Mouse (Mus musculus): ENCODE results near the gene B4galnt3.

B4galnt3 gene

GRCm38 (mm10) chr6:120222669-120223068 is 71.7 kb downstream of the B4galnt3 start:
- peak; percentile 17 to 35 for DNase-seq (ENCODE audit: low spot score in 2 of 2)

DNA sequence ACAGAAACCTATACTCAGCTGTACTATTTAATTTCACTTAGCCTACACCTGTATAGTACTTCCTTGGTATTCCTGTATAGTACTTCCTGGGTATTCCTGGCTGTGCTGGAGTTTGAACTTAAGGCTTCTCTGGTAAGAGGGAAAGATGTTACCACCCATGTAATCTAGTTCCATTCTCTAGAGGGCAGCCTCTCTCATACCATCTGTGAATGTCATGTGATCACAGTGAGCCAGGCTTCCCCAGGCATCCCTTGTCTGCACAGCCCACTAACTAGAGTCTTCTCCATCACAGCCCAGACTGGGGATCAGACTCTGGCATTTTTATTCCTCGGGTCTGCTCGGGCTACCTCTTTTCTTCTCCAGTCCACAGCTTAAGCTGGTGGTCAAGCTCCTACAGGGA is 75.1 kb downstream of the B4galnt3 start:
- no peak for DNase-seq (ENCODE audit: low spot score in 2 of 2)

- DNase-seq (ENCODE audit: low spot score in 2 of 2), result no peak
Observed at GRCm38 (mm10) chr6:120216702-120217101, 77.7 kb downstream of the B4galnt3 start.

GRCm38 (mm10) chr6:120211536-120211935 is 82.8 kb downstream of the B4galnt3 start:
- no peak for DNase-seq (ENCODE audit: low spot score in 2 of 2)

DNA sequence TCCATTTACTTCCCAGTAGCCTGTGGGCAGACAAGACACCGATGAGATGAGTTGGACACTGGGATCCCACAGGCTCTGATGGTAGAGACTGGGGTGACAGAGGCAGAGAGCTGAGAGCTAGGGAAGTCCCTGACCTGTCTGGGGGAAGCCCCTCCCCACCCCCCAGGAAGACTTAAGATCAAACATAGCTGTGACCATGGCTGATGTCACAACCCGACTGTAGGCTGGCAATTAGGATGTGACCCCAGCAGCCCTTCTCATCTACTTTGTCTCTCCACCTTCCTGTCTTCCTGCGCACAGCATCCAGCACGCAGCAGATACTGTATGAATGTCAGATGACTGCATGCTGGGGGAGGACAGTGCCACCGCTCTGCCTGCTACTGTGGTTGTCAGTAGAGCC is 87.8 kb downstream of the B4galnt3 start:
- no peak for DNase-seq (ENCODE audit: low spot score in 2 of 2)

GRCm38 (mm10) chr6:120202406-120202805 is 92.0 kb downstream of the B4galnt3 start:
- no peak for DNase-seq (ENCODE audit: low spot score in 2 of 2)

- no peak for DNase-seq (ENCODE audit: low spot score in 2 of 2)
Observed at GRCm38 (mm10) chr6:120201956-120202355, 92.4 kb downstream of the B4galnt3 start.

DNA sequence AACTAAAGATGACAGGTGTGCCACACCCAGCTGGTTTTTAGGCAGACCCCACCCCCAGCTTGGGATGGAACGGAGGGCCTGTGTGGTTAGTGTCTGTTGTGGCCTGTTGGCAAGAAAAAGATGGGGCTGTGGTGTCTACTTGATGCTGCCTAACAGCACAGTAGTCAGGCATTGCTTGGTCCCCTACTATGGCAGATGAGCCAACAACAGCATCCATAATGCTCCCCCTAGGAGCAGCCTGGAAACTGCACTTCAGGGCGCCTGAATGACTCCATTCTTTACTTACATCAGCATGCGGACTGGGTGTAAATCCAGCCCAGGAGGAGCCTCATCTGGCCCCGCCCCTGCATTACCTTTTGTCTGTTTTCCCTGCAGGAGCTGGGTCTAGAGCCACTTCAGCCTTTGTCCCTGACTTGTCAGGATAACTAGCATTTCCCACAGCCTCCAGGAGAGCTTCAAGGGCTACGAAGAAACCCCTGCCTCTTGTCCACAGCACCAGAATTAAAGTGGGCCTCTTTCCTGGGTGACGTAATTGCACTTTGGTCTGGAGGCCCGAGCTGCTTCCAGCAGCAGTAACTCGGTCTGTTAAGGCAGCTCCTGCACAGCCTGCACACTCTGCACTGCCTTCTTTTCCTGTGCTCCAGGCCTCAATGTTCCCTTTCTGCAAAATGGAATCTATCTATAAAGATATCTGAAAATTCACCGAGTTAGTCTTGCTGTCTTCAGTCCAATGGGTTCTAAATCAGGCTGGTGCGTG is 94.5 kb downstream of the B4galnt3 start:
- no peak for DNase-seq (ENCODE audit: low spot score in 2 of 2)

DNA sequence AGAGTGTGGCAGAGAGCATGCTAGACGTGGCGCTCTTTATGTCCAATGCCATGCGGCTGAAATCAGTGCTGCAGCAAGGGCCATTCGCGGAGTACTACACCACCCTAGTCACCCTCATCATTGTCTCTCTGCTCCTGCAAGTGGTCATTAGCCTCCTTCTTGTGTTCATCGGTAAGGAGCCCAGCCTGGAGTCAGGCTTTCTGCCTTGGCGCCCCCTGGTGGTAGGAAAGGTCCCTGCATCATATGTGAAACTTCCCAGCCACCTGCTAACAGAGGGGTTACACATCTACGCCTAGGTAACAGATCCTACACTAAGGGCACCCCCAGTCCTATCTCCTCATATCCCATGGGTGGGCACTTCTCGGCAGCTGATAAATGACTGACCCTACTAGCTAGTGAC is 96.4 kb downstream of the B4galnt3 start:
- DNase-seq (ENCODE audit: low spot score in 2 of 2), result peak in 1 of 2 experiments; percentile 69

GRCm38 (mm10) chr6:120196837-120197236 is 97.5 kb downstream of the B4galnt3 start:
- no peak for DNase-seq (ENCODE audit: low spot score in 2 of 2)

- DNase-seq (ENCODE audit: low spot score in 2 of 2), result peak; percentile 49 to 75
Observed at GRCm38 (mm10) chr6:120194963-120195362, 99.4 kb downstream of the B4galnt3 start.

DNA sequence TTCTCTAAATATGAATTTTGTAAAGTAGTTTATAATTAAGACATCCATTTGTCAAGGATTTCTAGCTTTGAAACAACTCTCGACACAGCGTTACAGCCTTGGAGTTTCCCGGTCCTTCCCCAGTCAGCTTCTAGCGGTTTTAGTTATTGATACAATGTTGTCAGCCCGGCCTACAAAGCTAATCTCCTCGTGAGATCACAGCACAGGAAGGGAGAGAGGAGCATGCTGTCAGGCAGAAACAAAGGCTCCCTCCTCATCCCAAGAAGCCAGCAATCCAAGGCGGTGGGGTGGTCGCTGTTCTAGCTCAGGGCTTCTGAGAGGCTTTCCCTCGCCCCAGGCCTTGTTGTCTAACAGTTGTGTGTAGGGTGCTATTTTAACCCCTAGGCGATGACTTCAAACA is 100.1 kb downstream of the B4galnt3 start:
- DNase-seq (ENCODE audit: low spot score in 2 of 2), result no peak

DNA sequence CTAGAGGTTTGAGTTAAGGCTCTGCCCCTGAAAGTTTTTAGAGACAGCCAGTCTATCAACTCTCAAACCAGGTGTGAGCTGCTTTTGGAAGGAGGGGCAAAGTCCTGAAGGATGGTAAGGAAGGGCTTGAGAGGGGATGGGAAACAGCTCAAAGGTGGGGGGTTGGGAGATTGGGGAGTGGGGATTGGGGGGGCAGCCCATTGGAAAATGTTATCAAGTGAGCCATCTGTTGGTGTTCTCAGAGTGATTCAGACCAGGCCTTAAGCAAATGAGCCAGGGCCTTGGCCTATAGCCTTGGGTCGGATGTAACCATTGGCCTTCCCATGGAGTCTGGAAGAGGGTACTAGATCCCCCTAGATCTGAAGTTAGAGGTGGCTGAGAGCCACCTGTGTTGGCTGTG is 100.6 kb downstream of the B4galnt3 start:
- DNase-seq (ENCODE audit: low spot score in 2 of 2), result no peak

DNA sequence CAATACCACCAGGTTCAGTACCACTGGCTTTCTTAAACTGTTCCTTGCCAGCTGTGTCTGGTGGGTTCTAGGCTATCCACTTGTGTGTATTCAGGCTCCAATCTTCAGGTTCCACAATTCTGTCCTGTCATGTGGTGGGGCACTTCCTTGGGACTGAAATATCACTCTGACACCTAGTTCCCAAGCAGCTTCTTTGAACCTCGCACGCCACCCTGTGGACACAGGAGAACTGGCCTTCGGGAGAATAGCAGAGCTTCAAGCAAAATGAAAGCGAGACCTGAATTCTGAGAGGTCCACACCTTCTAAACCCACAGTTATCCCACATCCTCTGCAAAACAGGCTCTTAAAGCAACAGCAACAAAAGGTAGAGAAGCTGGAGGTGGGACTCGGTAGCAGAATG is 101.2 kb downstream of the B4galnt3 start:
- DNase-seq (ENCODE audit: low spot score in 2 of 2), result peak; percentile 63 to 66

DNA sequence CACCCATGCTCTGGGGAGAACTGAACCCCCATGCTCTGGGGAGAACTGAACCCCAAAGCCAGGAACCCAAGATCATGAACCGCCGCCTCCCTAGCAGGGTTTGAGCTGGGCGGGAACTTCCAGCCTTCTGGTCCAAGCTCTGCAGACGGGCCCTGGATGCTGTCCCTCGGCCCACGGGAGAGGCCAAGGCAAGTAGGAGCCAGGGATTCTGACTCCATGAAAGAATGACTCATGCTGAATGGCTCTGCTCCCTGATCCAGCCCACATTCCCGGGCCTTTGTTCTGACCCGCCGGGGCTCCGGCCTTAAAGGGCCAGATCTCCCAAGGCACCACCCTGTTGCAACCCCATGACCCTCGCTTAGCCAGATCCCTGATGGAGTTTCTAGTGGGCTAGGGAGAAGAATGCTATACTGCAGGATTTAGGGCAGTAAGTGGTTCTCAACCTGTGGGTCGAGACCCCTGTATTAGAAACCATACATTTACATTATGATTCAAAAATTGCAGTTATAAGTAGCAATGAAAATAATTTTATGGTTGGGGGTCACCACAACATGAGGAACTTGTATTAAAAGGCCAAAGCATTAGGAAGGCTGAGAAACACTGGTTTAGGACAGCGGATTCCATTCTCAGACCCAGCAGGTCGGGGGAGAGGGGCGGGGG is 102.0 kb downstream of the B4galnt3 start:
- peak; percentile 29 to 82 for DNase-seq (ENCODE audit: low spot score in 2 of 2)

DNA sequence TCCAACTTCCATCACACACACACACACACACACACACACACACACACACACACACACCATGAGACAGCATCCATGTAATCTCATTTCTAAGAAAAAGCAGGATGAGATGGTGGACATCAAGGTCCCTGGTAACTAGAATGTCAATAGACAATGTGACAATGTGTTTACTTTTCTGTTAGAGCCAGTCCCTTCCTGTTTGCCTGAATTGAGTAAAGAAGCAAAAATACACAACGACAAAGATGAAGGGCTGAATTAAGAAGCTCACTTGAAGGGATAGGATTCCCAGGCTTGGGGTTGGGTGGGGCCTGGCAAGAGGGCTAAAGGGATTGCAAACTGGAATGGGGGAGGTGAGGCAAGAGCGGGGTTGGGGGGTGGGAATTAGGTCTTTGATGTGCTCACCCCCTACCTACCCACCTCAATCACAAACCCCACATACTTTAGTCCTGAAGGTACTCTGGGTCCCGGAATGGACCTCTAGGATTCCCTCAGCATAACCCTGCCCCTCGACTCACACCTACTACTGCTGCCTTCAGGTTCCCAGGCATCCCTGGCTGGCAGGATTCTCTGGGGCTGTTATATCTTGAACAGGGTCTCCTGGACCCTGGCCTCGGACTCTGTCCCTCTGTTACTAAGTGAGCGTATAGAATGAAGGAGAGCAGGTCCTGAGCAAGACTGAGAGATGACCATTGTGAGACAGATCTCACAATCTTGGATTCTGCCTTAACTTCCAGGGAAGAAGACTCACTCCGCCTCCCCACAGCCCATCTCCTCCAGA is 102.8 kb downstream of the B4galnt3 start:
- no peak for DNase-seq (ENCODE audit: low spot score in 2 of 2)

DNA sequence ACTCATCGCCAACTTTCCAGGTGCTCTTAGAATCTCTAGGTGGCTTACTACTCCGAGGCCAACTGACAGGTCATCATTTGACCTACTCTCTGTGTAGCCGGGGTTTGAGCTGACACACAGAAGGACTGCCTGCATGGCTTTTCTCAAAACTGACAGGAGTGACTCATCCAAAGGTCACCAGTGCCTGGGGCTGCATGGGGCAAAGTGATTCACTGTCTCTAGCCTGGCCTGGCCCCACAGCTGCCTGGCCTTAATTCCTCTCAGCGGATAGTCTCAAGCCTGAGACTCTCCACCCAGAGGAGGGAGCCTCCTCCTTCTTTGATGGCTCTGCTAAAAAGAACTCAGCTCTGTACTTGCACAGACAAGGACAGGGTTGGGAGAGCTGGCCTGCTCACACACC is 103.4 kb downstream of the B4galnt3 start:
- peak; percentile 21 to 55 for DNase-seq (ENCODE audit: low spot score in 2 of 2)

DNA sequence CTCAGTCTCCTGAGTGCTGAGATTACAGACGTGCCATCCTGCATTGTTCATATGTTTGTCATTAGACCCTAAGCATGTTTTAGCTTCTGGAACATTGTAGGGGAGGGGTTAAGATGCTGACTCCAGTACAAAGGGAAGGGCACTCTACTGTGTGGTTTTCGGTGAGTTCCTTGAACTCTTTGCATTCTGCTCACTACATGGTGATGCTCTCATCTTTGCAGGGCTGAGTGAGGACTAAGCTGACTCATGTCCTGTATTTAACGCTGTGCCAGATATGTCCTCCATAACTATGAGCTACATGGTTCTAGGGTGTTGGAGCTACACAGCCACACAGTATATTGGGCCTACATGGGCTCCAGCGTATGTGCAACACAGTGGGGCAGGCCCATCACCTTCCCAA is 104.0 kb downstream of the B4galnt3 start:
- DNase-seq (ENCODE audit: low spot score in 2 of 2), result no peak

GRCm38 (mm10) chr6:120189287-120189686 is 105.1 kb downstream of the B4galnt3 start:
- no peak for DNase-seq (ENCODE audit: low spot score in 2 of 2)

GRCm38 (mm10) chr6:120188376-120189235 is 105.8 kb downstream of the B4galnt3 start:
- peak in 1 of 2 experiments; percentile 29 for DNase-seq (ENCODE audit: low spot score in 2 of 2)

DNA sequence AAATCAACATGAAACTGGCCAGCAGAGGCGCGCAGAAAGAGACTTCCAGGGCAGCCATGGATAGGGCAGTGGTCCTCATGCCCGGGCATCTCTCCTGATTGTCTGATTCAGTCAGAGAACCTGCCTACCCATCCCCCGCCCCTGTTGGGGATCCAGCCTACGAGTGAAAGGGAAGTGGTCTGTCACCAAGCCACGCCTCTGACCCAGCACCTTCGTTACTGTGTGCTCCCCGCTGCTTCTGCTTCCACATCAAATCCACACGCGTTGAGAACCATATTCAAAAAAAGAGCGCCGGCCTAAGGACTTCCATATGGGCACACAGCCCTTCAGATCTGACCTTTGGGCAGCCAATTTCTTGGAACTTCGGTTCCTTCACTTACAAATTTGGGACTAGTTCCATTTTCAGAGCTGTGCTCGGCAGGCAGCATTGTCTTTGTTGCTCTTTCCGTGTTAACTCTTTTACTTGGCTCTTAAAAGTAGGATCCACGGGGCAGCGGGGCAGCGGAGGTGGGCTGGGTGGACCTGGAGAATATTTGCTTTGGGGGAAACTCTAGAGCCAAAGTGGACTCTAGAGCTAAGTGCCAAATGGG is 106.7 kb downstream of the B4galnt3 start:
- DNase-seq (ENCODE audit: low spot score in 2 of 2), result no peak

Measured in urinary bladder, adult 18-20 months (tissue).